Mouse (Mus musculus) mouse trophoblast stem cell (cell line): ENCODE measurements around the gene Trim10.
"Not testable (repeated sequence)": the region's sequence is repeated elsewhere in the genome, so short reads cannot be mapped to it uniquely, and the experiment has no call there.

ENCODE experiments used
- in situ Hi-C, 2 experiments: fragments of 300-500 bp; cut with MseI, MboI; formaldehyde crosslinking; loops; 2 replicates in 1 of 2; 3 replicates in 1 of 2; pipeline ENCODE4 v1.15.1; 2025

Gene Trim10

DNA sequence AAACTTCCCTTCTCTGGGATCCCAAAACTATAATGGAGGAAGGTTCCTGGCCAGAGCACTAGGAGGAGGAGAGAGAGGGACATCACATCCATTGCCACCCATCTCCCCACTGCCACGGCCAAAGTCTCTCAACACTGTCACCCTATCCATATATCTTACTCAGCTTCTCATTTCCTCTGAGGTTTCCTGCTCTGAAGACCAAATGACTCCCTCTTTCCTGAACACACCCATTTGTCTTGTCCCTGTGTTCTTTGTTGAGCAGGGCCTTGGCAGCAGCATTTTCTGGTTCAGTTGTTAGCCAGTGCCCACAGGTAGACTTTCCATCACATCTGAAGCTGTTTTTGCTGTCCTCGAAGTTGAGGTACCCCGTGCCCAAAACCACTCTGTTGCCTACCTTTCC, 11.2 kb upstream of the Trim10 start:
- in situ Hi-C loops: no loop called here

DNA sequence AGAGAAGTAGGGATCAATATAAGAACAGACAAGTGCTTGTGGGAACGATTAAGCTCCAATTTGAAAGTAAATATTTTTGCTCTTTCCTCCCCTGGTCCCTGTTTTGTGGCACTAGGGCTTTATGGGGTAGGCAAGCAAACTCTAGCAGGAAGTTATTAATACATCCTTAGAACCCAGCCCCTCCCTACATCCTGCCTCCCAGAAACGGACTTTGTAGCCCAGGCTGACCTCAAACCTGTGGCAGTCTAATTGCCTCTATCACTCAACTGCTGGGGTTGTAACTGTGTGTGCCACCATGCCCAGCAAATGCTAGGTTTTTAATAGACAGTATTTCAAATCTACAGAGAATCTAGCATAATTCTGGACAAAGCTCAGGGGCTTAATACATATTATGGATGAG, 7.7 kb upstream of the Trim10 start:
- in situ Hi-C loops: no loop called here

DNA sequence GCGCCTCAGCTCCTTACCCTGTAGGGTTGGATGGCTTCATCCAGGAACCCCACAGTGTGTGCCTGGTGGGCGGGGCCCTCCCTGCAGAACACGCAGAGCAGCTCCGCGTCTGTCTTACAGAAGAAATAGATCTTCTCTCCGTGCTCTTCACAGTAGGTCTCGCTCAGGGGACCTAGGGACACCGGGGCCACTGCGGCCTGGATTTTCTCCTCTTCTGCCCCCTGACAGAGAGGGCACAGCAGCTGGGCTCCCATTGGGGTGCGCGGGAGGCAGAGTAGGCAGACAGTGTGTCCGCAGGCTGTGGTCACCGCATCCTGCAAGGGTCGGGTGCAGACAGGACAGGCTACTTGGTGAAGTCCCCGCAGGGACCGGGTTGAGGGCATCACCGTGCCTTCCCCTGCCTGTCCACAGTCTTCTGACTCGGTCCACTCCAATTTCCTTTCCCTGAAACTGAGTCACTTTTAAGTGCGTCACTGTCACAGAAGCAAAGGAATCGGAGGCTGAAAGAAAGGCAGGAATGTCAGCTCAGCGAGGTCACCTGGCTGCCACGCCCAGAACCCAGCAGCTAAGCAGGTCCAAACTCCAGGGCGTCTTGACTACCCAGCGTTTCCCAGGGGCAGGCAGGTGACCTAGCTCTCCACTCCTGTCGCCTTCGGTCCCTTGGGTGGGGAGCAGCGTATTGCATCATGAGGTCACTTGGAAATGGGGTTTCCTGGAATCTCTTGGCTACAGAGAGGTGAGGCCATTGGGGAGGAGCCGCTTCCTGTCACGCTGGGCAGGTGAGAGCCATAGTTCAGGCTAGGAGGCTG, 2.5 kb upstream of the Trim10 start, which contains the start of gene Trim15:
Trim15 (minus strand) TSS at position 492 of the 809 bp plus-strand sequence.
- in situ Hi-C loops: no loop called here

DNA sequence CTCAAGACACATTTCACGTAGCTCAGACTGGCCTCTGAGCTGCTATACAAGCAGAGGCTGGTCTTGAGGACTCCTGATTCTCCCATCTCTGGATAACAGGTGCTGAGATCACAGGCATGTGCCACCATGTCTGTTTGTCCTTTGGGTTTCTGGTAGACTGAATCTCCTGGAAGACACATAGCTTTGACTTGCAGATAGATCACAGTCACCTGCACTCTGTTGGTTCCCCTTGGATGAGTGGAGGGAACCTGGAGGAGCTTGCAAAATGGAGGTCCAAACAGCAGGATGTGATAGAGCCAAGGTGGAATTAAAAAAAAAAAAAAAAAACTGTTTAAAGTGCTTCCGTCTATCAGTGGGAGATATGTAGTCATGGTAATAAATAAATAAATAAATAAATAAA, 538 bp upstream of the Trim10 start:
- in situ Hi-C loops: no loop called here

DNA sequence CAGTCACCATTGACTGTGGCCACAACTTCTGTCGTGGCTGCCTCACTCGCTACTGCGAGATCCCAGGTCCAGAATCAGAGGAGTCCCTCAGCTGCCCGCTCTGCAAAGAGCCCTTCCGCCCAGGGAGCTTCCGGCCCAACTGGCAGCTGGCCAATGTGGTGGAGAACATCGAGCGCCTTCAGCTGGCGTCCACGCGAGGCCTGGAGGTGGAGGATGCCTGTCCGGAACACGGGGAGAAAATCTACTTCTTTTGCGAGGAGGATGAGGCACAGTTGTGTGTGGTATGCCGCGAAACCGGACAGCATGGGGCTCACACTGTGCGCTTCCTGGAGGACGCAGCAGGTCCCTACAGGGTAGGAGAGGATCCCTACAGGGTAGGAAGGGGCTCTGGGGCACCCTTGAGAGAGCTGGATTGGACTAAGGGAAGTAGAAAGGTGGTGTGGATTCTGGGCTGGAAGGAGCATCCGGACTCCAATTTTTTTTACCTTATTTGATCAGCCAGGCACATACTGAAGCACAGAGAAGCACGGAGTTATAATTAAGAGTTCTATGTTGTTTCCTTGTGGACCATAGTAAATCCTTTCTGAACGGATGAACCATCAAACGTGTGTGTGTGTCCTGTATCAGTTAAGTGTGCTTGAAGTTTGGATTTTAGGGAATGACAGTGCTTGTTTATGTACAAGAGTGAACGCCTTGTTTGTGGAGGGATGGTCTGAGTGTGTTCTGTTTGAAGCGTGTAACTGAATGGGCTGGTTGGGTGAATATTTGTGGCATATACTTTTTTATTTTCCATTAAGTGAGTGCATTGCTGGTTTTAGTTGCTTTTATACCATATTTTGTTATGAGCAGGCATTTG, 809 bp downstream of the Trim10 start:
- in situ Hi-C loops: no loop called here

DNA sequence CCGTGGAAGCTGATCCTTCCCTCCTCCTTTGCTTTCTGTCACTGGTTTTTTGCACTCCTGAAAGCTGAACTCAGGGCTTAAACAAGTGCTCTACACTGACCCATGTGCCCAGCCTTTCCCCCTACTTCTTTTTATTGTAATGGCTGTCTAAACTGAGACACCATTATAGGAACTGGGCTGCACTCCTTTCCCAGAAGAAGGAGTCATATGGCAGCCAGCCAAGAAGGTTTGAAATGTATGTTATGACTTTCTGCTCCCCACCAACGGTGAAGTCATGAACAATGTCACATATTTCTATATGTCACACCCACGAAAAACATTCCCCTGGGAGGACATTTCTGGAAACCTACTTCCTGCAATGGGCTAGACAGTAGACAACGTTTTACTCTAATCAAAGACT, 5.3 kb downstream of the Trim10 start:
- in situ Hi-C loops: no loop called here

DNA sequence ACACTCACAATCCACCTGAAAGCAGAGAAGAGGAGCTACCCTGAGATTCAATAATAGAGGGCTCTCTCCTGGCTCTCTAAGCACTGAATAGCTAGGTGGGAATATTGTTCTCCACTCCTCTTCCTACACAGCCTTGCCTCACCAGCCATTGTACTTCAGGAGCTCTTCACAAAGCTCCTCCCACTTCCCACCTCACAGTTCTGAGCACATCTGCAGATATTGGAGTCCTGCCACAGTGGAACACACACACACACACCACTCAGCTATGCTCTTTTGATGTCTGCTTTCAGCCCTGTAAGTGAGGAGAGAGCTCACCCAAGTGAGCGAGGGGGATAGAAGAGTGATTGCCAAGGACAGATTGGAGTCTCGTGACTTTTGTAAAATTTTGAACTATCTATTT, 14.0 kb downstream of the Trim10 start:
- in situ Hi-C loops: no loop called here

DNA sequence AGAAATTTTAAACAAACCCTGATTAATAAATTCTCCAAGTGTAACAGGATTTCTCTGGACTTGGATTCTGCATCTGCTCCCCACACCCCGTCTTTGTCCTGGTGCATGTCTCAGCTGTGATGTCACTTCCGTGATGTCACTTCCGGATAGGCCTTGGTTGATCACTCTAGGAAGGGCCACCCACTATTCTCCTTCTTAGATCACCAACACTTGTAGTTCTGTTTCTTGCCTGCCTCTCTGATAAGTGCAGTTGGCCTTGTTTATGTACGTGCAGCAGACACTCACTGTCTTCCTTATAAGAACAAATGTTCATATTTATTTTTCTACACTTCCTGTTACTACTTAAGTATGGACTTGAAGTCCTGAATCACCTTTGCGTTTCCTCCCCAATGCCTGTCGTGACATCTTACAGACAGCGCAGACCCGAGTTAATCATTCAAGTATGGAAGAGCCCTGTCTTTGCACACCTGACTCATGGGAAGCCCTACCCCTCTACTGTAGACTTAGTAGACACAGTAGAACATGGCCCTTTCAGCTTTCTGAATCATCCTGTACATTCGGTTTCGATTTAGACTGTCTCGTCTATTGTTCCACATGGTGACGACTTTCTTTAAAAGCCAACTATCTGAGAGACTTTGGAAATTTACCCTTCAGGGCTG, 15.9 kb downstream of the Trim10 start:
- in situ Hi-C loops: no loop called here

DNA sequence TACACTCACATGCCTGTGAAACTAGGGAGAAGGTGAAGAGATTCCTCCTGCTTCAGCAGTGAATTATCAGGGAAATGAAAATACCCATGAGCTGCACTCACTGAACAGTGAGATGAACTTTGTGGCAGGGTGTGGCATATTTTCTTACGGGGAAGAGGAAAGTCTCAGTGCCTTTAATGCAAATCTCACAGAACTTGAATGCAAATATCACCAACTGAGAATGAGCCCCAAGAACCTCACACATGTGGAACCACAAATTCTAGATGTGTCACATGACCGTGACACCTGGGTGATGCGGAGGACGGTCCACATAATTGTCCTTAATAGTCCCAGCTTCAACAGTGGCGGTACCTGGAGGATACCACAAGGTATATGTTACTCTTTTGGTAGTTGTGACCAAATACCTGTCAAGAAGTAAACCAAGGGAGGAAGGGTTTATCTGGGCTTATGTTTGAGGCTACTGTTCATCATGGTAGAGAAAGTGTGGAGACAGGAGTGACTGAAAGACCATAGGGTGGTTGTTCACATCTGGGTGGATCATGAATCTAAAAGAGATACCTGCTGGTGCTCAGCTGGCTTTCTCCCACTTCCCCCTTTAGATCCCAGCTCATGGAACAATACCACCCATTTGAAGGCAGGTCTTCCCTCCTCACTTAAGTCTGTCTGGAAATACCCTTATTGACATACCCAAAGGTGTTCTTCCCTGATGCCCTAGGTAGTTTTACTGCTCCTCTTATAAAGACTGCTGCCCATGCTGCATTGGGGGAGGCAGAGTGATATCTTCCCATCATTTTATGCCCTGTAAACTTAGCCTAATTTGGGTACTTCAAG, 20.9 kb downstream of the Trim10 start, which contains the start of gene Trim40:
Trim40 (minus strand) TSS at position 51 of the 831 bp plus-strand sequence.
- in situ Hi-C loops: no loop called here

DNA sequence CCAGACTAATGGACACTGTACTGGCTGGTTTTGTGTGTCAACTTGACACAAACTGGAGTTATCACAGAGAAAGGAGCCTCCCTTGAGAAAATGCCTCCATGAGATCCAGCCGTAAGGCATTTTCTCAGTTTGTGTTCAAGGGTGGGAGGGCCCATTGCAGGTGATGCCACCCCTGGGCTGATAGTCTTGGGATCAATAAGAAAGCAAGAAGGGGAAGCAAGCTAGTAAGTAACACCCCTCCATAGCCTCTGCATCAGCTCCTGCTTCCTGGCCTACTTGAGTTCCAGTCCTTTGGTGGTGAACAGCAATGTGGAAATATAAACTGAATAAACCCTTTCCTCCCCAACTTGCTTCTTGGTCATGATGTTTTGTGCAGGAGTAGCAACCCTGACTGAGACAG, 22.1 kb downstream of the Trim10 start:
- in situ Hi-C loops: not testable (repeated sequence)

DNA sequence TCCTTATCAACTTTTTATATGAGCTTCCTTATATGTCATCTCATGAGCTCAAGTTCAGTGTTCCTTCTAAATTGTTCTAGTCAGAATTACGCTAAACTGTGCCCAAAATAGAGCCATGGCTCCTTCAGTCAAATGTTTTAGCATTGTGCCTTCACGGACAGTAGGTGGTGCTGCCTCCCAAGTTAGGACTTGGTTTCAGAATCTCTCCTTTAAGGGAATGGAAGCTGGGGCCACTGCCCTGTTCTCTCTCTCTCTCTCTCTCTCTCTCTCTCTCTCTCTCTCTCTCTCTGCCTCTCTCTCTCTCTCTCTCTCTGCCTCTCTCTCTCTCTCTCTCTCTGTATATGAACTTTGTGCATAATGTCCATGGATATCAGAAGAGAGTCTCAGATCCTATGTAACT, 23.0 kb downstream of the Trim10 start:
- in situ Hi-C loops: no loop called here

DNA sequence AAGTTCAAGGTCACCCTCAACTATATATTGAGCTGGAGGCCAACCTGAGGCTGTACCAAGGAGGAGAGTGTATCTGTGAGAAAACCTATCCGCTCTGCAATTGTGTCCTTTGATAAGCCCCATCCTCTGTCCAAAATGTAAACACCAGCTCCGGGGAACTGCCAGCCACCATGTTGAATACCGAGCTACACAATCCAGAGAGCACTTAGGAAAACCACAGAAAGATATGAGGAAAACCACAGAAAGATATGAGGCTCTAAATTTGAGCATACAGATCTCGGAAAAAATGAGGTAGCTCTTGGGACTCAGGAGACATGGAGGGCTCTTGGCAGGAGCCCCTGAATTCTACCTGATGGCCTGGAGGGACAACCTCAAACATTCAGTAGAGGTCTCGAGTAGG, 24.0 kb downstream of the Trim10 start:
- in situ Hi-C loops: no loop called here

DNA sequence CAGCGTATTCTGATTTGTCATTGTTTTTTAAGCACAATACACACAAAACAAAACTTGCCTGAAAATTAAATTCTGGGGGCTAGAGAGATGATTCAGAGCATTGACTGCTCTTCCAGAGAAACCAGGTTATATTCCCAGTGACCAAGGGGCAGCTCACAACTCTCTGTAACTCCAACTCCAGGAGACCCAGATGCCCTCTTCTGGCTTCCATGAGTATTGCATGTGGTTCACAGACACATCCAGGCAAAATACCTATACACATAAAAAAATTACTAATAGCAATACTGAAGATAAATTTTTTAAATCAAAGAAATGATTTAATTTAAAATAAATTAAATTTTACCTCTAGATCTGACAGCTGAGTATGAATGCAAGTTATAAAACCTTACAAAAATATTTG, 27.2 kb downstream of the Trim10 start:
- in situ Hi-C loops: no loop called here

DNA sequence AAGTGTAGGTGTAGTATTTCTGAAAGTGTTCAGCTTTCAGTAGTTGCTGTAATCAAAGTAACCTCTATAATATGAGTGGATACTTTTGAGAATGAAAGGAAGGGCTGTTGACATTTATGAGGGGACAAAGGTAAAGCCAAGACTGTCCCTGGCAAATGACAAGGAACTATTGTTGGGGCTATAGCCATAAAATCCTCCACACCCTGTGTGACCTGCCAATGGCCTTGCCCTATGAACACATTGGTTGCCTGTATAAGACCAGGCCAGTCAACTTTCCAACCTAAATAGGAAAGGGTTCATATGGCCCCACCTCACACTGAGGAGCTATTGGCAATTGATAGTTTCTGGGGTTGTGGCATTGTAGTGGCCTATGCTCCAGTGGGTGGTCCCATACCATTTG, 27.7 kb downstream of the Trim10 start:
- in situ Hi-C loops: no loop called here

DNA sequence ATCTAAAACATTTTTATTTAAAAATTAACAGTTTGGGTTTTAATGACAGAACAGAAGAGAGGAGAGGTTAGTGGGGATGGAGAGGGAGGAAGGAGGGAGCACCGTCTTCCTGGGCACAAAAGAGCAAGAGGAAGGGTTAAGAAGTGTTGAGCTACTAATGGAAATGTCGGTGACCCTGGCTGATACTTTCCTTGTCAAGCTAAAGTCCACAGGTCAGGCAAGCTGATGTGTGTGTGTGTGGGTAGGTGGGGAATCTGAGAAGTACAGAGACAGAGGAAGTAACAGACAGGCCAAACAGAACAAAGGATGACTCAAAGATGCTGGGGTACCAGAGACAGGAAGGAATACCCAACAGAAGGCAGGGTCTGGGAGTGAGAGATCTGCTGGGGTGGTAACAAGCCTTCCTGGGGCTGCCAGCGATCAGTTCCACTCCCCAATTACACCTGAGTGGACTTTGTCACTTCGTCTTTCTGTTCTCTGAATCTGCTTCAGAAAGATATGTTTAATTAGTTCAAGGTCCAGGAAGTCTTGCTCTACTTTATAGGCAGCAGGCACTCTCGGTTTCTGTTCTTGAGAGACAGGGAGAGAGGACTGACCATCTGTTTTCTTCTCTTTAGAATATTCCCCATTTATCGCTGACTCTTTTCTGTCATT, 28.3 kb downstream of the Trim10 start, which contains the start of gene Trim31:
Trim31 (plus strand) TSS at position 567 of the 654 bp plus-strand sequence.
- in situ Hi-C loops: no loop called here

DNA sequence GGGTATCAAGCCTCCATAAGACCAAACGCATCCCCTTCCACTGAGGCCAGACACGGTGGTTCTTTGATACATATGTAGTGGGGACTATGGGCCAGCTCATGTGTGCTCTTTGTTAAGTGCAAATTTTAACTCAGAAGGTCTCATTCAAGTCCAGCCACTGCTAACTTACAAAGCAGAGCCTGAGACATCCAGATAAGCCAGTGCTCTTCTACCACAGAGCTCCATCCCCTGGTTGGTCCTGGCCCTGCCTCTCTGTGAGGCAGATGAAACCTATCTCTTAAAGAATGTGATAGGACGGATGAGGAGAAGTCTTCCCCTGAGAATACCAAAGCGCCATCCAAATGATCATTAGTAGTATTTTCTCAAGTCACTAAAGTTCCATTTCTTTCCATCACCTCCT, 30.0 kb downstream of the Trim10 start:
- in situ Hi-C loops: no loop called here

DNA sequence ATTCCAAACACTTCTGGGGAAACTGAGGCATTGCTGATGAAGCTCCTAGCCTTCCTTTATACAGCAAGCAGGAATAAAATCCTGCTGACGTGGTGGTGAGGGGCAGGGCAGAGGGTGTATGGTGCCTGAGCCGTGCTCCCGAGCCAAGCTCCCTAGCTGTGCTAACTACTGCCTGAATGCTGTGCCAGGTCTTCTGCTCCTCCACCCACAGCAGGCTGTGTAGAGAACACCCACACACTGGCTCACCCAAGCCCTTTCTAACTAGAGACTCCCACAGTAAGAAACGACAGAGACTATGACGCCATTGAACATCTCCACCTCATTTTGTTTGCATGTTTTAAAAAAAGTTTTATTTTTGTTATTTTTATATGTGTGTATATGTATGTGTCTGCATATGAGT, 30.6 kb downstream of the Trim10 start:
- in situ Hi-C loops: loop anchor here (25.0 kb wide), 1 partner anchor 312 kb away; the partner anchor contains the start of genes Olfr94 (in 2 of the 2), Olfr95 (in 2 of the 2) and Olfr96 (in 2 of the 2)

DNA sequence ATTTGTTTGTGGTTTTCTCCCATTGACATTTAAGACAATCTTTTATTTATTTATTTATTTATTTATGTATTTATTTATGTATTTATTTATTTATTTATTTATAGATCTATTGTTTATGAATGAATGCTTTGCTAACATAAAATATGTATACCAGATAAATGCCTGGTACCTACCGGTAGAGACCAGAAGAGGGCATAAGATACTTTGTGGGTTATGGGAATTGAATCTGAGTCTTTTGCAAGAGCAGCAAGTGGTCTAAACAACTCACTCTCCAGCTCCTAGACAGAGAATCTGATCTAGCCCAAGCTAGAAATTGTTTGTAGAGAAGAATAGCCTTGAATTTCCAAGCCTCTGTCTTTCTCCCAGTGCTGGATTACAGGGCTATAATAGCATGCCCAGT, 31.3 kb downstream of the Trim10 start:
- in situ Hi-C loops: loop anchor here (25.0 kb wide), 1 partner anchor 312 kb away; the partner anchor contains the start of genes Olfr94 (in 2 of the 2), Olfr95 (in 2 of the 2) and Olfr96 (in 2 of the 2)

DNA sequence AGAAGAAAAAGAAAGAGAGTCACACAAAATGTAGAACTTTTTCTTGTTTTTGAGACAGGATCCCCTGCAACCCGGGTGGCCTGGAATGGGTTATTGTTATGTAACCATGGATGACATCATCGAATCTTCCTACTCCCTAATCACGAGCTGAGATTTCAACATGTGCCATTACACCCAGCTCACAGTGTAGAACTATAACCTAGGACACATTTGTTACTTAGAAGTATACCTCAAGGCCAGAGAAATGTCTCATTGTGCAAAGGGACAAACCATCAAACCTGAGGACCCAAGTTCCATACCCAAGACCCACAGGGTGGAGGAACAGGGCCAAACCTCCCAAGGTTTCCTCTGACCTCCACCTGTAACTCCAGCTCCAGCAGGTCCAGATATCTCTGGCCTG, 34.3 kb downstream of the Trim10 start:
- in situ Hi-C loops: loop anchor here (25.0 kb wide), 1 partner anchor 309 kb away; the partner anchor contains the start of genes Olfr94 (in 2 of the 2), Olfr95 (in 2 of the 2) and Olfr96 (in 2 of the 2)

DNA sequence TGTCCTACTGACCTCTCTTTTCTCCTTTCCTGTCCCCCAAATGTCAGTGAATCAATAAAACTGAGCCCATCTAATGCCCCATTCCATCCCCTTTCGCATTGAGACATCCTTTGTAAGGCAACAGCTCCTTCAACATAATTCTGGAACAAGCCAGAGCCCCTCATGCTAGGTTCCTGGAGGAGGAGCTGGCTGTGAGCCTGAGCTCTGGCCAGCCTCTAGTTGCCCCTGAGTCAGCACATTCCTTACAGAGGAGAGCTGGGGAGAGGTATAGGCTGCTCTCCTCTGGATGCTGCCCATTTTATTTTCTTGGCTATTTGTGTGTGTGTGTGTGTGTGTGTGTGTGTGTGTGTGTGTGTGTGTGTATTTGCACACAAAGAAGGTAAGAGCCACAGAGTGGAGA, 38.9 kb downstream of the Trim10 start:
- in situ Hi-C loops: loop anchor here (25.0 kb wide), 1 partner anchor 304 kb away; the partner anchor contains the start of genes Olfr94 (in 2 of the 2), Olfr95 (in 2 of the 2) and Olfr96 (in 2 of the 2)
